Mouse (Mus musculus) layer of hippocampus, postnatal 10 days (tissue): ENCODE data around the gene Kalrn. TPM values are rescaled to one million over a fixed set of nuclear protein-coding genes. Genes with fewer than 3 reads are reported as not detected.
A peak's percentile ranks its signal among the peaks of the same experiment; 100 is the strongest.

ENCODE experiments used
- DNase-seq, 2 experiments: peaks; one replicate each; pipeline ENCODE4 v3.0.0; 2021; ENCODE audit warnings: low spot score in 2 of 2
- total RNA-seq, 2 experiments: library from RNA; stranded (reverse); gene quantifications; 2 replicates each; pipeline ENCODE4 v1.2.3; 2021

Kalrn gene
- total RNA-seq, 2 experiments from 2014 or later: 312 to 341 TPM

- DNase-seq: no peak
These were observed 65.2 kb downstream of the Kalrn start for GRCm38 (mm10) chr16:34508125-34508524.

DNA sequence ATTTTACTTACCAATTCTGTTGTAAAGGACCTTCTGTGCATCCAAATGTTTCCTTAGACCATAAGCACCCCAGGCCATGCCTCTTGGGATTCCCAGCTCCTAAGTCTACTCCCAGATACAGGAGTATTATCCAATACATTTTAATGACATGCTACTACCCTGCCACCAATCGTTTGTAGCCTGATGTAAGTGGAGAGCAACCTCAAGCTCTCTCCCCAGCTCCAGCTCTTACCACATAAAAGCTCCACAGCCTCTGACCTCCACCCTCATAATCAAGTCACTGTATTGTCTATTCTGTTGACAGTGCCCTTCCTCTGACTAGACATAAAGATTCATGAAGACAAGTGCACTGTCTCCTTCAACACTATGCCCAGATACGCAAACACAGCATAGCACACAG, 67.3 kb downstream of the Kalrn start:
- no peak for DNase-seq

- no peak for DNase-seq
These were observed 69.1 kb downstream of the Kalrn start for GRCm38 (mm10) chr16:34504250-34504649.

- no peak for DNase-seq
These were observed 71.2 kb downstream of the Kalrn start for GRCm38 (mm10) chr16:34502110-34502509.

DNA sequence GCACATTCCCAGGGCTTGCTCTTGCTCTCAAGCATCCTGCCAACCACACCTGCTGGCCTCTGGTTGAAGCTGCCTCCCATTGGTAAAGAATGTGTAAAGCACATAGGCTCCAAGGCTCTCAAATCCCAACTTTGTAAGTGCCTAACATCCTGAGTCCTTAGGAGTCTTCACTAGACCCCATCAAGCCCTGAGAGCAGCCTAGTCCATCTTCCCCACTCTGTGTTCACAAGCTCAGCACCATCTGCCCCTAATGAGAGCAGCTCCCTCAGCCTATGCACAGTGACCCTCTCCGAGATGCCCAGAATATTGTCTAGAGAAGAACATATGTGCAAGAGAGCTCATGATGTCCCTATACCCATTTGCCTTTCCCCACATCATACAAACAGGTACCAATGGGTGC, 78.6 kb downstream of the Kalrn start:
- no peak for DNase-seq

GRCm38 (mm10) chr16:34493914-34494313, 79.4 kb downstream of the Kalrn start:
- no peak for DNase-seq

DNA sequence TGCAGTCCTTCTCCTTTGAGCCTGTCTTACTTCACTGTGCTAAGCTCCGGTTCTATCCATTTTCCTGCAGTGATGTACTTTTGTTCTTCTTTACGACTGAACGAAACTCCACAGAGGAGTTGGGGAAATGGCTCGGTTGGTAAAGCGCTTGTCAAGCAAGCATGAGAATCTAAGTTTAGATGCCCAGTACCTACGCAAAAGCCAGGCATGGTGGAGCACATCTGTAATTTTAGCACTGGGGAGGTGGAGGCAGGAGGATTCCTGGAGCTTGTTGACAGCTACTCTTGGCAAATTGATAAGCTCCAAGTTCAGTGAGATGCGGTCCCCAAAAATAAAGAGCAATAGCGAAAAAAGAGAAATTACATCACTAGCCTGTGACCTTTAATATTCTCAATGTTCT, 82.1 kb downstream of the Kalrn start:
- no peak for DNase-seq

DNA sequence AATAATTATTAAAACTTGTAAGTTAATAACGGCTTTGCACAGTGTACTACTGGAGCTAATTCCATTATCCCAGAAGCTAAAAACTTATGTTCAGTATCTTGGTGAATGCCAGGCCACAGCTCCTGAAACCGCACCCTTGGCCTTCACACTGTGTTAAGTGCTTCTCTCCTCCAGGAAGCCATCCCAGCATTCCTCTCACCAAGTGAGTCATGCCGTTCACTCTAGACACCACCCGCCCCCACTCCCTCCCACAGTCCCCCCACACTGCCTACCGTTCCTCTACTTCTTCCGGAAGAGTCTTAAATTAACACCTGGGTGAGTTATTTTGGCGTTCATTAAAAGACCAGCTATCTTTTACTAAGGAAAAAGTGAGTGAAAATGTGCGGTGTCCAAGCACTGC, 82.8 kb downstream of the Kalrn start:
- DNase-seq: no peak

DNA sequence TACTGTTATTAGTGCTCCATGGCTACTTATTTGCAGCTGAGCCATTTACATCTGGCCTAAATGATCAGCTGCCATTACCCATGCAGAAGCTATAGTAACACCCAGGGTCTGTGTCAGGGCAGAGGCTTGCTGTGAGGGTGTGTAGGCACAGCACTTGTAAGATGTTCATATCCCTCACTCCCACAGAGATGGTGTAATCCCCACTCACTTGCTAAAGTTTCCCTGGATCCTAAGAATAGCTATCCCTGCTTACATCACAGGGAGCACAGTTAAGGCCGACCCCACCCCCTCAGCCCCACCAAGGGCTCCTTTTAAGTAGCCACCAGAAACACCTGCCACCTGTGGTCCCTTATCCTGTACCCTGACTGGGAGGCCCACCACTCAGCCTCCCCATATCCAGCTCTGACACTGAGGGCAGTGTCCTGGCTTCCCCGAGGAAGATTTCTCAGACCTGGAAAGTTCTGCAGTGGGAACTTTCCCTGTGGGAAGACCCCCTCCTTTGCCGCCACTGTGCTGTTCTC, 83.5 kb downstream of the Kalrn start:
- no peak for DNase-seq

DNA sequence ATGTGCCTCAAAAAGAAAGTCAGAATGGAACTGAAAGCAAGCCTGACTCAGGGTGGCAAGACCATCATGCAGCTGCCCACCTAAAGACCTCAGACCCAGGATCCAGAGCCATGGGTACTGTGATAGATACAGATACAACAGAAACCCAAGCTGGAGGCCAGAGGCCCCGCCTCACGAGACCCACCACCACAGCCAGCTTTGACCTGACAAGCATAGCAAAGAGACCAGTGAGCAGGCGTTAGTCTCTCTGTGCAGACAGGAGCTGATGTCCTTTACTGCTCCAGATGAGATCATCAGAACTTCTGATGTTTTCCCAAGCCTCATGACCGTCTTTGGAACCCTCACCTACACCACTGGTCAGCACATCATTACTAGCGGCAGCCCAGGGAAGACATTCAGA, 85.5 kb downstream of the Kalrn start:
- DNase-seq: no peak

DNA sequence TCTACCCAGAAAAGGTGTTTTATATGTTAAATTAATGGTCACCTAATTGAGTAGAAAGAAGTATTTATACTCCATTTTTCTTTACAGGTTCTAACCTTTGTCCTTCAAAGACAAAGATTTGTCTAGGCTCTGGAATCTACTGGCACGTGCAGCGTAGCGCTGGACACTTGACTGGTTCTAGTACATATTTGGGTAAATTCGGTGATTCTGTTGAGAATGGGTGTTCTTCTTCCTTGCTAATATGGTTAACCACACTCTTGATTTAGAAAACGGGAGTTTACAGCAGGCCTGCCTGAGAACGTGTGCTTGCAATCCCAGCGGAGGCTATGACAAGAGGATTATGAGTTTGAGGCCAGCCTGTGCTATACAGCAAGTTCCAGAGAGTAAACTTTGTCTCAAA, 86.1 kb downstream of the Kalrn start:
- DNase-seq: no peak

DNA sequence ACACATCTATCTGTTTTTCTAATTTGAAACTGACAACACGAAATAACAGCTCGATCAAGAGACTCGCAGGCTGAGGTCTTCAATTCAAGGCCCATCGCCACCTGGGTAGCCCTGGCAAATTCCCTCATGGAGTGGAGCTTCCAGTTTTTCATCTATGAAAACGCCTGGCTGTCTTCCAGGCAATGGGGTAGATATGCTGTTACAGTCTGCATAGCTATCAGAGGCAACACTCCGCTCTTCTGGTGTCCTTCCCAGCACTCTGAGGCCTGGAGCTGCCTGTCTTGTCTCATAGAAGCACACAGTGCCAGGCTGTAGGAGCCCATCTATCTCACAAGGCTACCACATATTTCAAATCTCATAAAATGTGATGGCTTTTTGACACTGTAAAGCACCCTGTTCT, 87.8 kb downstream of the Kalrn start:
- peak; percentile 35 to 50 for DNase-seq

GRCm38 (mm10) chr16:34484921-34485320, 88.4 kb downstream of the Kalrn start:
- no peak for DNase-seq

GRCm38 (mm10) chr16:34484213-34484612, 89.1 kb downstream of the Kalrn start:
- no peak for DNase-seq

GRCm38 (mm10) chr16:34483716-34484115, 89.6 kb downstream of the Kalrn start:
- no peak for DNase-seq

DNA sequence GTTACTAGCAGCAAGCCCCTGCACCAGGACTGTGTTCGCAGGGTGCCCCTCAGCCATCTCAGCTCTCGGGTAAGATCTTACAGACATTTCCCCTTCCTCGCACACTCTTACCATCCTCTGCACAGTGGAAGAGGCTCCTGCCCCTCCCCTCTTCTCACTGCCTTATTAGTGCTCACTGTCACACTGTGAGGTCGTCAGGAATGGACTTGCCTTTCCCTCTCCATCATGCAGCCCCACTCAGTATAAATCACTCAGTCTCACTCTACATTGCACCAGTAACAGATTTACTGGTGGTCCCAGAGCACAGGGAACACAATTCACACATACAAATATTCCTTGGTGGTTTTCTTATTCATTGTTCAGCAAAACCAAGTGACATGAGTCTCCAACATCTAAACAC, 98.6 kb downstream of the Kalrn start:
- no peak for DNase-seq

DNA sequence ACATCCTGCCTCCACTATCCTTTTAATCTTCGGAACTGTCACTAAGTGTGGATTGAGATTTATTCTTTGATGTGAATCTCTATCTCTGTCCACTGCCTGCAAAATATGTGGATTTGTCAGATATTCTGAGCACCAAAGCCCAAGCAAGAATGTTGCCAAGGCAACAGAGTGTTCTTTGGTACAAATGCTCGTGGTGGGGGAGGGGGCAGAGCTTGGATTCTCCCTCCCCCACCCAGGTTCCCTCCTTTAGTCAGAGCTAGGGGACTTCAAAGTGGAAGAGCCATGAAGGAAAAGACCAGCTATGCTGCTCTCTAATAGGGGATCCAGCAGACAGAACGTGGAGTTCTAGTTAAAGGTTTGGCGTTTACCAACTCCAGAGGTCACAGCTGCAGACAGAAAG, 99.4 kb downstream of the Kalrn start:
- no peak for DNase-seq

DNA sequence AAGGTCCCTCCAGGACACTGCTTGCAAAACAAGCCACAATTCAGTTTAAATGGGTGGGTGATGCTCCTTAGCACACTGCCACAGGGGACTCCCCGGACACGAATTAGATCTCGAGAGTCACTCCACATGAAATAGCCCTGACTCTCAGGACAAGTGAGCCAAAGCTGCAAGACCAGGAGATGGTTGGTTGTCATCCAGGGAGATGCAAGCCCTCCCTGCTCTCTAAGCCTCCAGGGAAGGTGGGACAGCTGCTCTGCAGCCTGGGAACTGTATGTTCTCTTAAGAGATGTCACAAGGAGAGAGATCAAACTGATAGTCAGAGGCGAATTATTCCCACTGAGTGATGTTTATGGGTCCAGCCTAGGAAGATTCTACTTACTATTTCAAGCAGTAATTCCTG, 101.9 kb downstream of the Kalrn start:
- DNase-seq: no peak

DNA sequence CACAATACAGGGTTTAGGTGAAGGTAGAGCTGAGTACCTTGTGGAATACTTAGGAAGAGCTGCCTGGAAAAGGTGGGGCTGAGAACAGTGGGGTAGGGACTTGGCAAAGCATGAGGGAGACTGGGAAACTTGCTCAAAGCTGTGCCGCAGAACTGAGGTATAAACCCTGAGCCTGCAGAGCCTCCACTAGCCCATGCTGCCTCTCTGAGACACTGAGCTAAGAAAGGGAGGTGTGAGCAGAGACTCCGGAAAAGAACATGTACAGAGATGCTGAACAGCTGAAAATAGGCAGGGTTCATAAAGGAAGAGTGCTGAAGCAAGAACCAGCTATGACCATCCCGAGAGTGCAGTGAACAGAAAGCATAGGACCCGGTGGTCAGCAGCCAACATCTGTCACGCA, 103.0 kb downstream of the Kalrn start:
- no peak for DNase-seq

DNA sequence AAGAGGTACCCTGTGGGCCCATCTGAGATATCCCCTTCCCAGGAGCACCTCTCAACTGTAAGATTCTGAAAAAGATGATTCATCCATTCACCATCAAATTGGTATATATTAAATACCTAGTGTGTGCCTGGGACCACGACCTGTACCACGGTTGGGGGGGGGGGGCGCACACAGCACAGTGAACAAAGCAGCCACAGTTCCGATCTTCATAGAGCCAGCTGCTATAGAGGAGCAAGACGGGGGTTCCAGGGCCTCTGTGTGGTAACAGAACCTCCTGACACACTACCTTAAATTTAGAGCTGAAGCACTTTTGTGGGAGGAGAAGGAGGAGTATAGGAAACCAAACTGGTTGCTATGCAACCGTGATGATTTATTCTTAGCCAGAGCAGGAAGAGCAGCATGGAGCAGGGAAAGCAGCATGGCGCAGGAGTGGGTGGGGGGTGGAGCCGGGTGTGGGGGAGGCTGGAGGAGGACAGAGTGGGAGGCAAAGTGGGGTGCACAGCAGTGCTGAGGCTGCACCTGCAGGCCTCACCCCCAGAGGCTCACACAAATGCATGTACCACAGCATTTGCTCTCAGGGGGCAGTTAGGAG, 104.0 kb downstream of the Kalrn start:
- peak; percentile 40 to 58 for DNase-seq

DNA sequence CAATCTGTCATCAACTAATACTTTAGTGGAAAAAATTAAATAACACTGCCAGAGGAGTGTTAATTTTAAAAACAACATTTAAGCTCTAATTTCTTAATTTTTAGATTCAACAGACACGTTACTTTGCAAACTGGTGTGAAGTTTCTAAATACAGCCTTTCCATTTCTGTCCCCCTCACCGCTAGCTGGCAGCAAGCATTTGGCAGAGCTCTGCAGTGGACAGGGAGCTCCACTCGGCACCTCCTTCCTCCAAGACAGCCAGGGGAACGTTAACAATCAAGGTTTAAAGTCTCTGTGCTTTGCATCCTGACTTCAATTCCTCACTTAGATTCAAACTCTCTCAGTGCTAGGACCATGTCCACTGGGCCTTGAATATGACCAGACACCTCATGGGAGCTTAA, 106.7 kb downstream of the Kalrn start:
- DNase-seq: no peak

DNA sequence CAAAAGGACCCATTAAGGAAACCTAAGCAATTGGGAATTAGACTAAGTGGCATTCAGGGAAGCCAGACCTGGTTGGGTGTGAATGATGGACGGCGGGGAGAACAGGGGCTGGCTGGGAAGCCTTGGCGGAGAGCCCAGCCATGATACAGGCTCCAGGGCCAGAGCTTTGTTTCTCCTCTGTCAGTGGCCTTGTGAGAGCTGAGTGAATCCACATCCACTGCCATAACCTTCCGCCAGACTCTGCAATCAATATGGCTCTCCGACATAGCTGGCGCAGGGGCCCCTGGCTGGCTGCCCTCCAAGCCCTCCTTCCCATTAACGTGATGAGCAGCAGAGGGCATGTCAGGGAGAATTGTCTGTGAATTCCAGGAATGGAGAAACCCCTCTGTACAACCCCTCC, 117.0 kb downstream of the Kalrn start:
- DNase-seq: peak; percentile 24 to 43

GRCm38 (mm10) chr16:34445666-34446065, 127.7 kb downstream of the Kalrn start:
- DNase-seq: no peak

- DNase-seq: no peak
These were observed 131.6 kb downstream of the Kalrn start for GRCm38 (mm10) chr16:34441704-34442103.
